Mouse (Mus musculus) sigmoid colon, adult 10 weeks (tissue): Measurements from ENCODE around the gene Elmo2. TPM values are rescaled to one million over a fixed set of nuclear protein-coding genes. Genes with fewer than 3 reads are reported as not detected.

ENCODE experiments used
- polyA plus RNA-seq: library from polyadenylated mRNA; stranded (reverse); fragments of 350-450 nt; fragmentation: Illumina TruSeq; extraction: RNeasy Lipid Tissue Mini Kit (QIAGEN cat#74804); gene quantifications from one replicate; pipeline ENCODE4 v1.2.3, GENCODE M21; 2014; ENCODE audit warnings: low read depth, low replicate concordance

The Elmo2 gene
- polyA plus RNA-seq: 4.4 TPM

GRCm38 (mm10) chr2:165326304-165327190, at the start of gene Elmo2:
Gene Elmo2 (minus strand): TSS chr2:165326479.

GRCm38 (mm10) chr2:165368496-165368895, 42.2 kb upstream of the Elmo2 start, which contains the start of gene Zfp663:
Gene Zfp663 (minus strand): TSS chr2:165368729.

GRCm38 (mm10) chr2:165287202-165287984, 38.9 kb downstream of the Elmo2 start, which contains the start of gene Slc35c2:
Gene Slc35c2 (minus strand): TSS chr2:165287869.

Other genes with a start within 250 kb of the Elmo2 start
- gene 1700025C18Rik, start 235.7 kb downstream of the Elmo2 start, polyA plus RNA-seq: not detected
- gene Cdh22, start 91.6 kb downstream of the Elmo2 start, polyA plus RNA-seq: not detected
- 2.8 TPM for gene Slc35c2, start 38.6 kb downstream of the Elmo2 start, polyA plus RNA-seq
- not detected for gene Zfp663, start 42.2 kb upstream of the Elmo2 start, polyA plus RNA-seq
- 1.4 TPM for gene Zfp334, start 61.8 kb upstream of the Elmo2 start, polyA plus RNA-seq
- not detected for gene Ocstamp, start 73.9 kb upstream of the Elmo2 start, polyA plus RNA-seq
- not detected for gene Slc13a3, start 146.8 kb upstream of the Elmo2 start, polyA plus RNA-seq
- gene Trp53rka, start 166.8 kb upstream of the Elmo2 start, polyA plus RNA-seq: 3.9 TPM
- 3.2 TPM for gene Slc2a10, start 177.3 kb upstream of the Elmo2 start, polyA plus RNA-seq